Mouse (Mus musculus) bone marrow, adult 2 months (tissue): ENCODE measurements around the gene Ric8b. TPM values are rescaled to one million over a fixed set of nuclear protein-coding genes. Genes with fewer than 3 reads are reported as not detected.

Experiments
- H3K27ac ChIP-seq: fragments of 200-500 bp; 2 replicates; pipeline ENCODE4 v1.5.1; 2012; ENCODE audit warnings: low read depth, mild to moderate bottlenecking, control low read depth, inconsistent platforms, low read length; ENCODE audit not compliant: control insufficient read depth, poor library complexity, insufficient read depth
- H3K4me1 ChIP-seq: fragments of 200-500 bp; 2 replicates; pipeline ENCODE4 v1.6.1; 2011; ENCODE audit warnings: low read length; ENCODE audit not compliant: control insufficient read depth, insufficient read depth
- H3K4me3 ChIP-seq: fragments of 200-500 bp; replicated peaks from 2 replicates; pipeline ENCODE3; 2011; ENCODE audit warnings: mild to moderate bottlenecking, low read depth, low read length, control low read depth; ENCODE audit not compliant: control insufficient read depth
- CTCF ChIP-seq: fragments of 200-500 bp; IDR thresholded peaks from 2 replicates; pipeline ENCODE4 v1.5.1; 2011; ENCODE audit warnings: low read length, control low read depth; ENCODE audit not compliant: control insufficient read depth, insufficient read depth
- POLR2A ChIP-seq: fragments of 200-500 bp; IDR thresholded peaks from 2 replicates; pipeline ENCODE4 v1.6.1; 2011; ENCODE audit warnings: low read depth, mild to moderate bottlenecking, control low read depth, low read length, borderline replicate concordance; ENCODE audit not compliant: control insufficient read depth
- WGBS: fragments of 180-500 bp; shearing (Covaris S2); methylation state at CpG from one replicate; pipeline ENCODE4 v1.1.7; 2018; 5-methylcytosine and 5-hydroxymethylcytosine counted together
- polyA plus RNA-seq: library from polyadenylated mRNA; stranded (reverse); fragments of >200 nt; gene quantifications from 2 replicates; pipeline ENCODE4 v1.2.4, GENCODE M21; 2011; ENCODE audit warnings: low replicate concordance; ENCODE audit not compliant: missing spikeins, insufficient read depth, insufficient read length

Gene Ric8b
- polyA plus RNA-seq, 1 experiment, result 9.4 TPM

DNA sequence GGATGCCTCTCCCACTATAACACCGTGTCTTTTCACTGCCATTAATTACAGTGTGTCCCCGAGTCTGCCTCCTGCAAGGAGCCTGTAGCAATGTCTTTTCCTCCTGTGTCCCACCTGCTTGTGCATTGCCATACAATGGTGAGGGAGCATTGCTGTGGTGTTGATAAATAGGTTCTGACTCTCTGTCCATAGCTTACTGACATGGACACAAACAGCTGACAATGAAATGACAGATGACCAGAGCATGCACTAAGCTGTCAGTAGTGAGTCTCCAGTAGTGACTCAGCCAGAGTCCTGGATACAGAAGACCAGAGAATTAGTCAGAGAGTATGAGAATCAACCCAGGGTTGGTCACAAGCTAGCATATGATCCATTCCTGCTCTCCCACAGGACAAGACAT lies 93.7 kb downstream of the Ric8b start:
- no peak for TF ChIP-seq CTCF
- TF ChIP-seq POLR2A, result no peak
- Histone ChIP-seq H3K4me3 (no peak overlapping the region), H3K27ac (no peak overlapping the region), H3K4me1 (peaks cover 1% of the 10 kb centered on the region; the same call in 1 of the 2 replicates)
- WGBS, result 89% methylated on average over 2 of the region's 2 CpGs

GRCm38 (mm10) chr10:85013464-85013863 lies 96.0 kb downstream of the Ric8b start:
- H3K4me1 ChIP-seq, result peaks cover 1% of the 10 kb centered on the region; the same call in 1 of the 2 replicates
- no peak overlapping the region for H3K4me3 ChIP-seq
- TF ChIP-seq CTCF (peak; percentile 77), POLR2A (no peak)
- 14% methylated on average over 1 of the region's 1 CpGs for WGBS
- no peak overlapping the region for H3K27ac ChIP-seq

DNA sequence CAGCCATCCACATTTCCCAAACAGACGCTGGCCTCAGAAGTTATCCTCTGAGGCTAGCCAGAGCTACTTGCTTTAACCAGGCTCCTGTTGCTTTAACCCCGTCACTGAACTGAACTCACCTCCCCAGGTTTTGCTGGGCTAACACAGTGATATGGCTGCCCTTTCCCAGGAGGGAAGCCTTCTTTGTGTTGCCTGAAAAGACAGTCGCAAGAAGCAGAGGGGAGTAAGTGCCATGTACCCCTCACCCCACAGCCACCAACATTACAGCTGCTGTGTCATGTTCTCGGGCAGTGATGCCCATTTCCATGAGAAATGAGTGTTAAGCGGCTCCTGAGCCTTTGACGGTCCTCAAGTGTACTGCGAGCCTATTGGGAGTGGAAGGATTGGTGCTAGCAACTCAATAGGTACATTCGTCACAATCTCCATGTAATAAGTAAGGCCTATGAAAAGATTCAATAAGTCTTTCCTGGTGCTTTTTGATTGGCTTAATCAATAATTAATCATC lies 96.6 kb downstream of the Ric8b start:
- Histone ChIP-seq H3K4me3 (no peak overlapping the region), H3K27ac (no peak overlapping the region), H3K4me1 (no peaks in the 10 kb centered on the region)
- 88% methylated on average over 8 of the region's 8 CpGs for WGBS
- TF ChIP-seq CTCF, result no peak
- no peak for TF ChIP-seq POLR2A

DNA sequence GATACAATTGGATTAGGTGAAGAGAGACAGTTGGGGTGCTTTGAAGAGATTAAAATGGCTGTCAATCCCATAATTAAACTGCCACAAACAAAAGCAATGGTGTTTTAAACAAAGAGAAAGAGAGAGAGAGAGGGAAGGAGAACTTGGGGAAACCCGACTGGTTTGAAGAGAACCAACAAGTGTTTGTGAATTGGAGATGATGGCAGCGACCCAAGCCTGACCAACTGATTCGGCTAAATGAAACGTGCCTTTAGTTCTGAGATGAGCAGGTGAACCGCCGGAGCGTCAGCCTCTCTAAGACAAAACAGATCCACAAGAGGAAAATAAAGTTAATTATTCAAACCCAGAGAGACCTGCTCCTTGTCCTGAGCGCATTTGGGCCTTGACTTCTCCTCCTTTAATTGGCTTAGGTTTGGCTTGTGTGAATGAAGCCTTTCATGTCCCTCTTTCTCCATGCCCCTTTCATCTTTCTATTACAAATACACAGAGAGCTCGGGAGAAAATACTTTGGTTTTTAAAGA lies 97.1 kb downstream of the Ric8b start:
- Histone ChIP-seq H3K27ac (no peak overlapping the region), H3K4me1 (no peaks in the 10 kb centered on the region), H3K4me3 (no peak overlapping the region)
- TF ChIP-seq CTCF (no peak), POLR2A (no peak)
- WGBS, result 89% methylated on average over 9 of the region's 9 CpGs

- TF ChIP-seq POLR2A (no peak), CTCF (no peak)
- 75% methylated on average over 11 of the region's 11 CpGs for WGBS
- Histone ChIP-seq H3K4me1 (peaks cover under 1% of the 10 kb centered on the region; the same call in 1 of the 2 replicates), H3K4me3 (no peak overlapping the region), H3K27ac (no peak overlapping the region)
Measured at GRCm38 (mm10) chr10:85022647-85023312, 105.4 kb downstream of the Ric8b start.

DNA sequence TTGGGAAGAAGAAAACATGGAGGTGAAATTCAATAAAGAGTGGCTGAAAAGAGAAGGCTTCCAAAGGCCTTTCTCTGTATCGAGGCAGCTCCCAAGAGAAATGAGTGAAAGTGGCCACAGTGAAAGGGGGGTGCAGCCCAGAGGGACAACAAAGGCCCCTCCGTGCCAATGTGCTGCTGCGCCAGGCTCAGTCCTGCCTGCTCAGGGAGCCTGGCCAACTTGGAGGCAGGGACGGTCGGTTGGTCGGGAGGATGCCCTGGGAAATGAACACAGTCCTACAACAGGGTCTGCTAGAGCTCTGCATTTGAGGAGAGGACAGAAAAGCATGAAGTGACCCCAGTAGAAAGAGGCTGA lies 105.9 kb downstream of the Ric8b start:
- no peak overlapping the region for H3K4me3 ChIP-seq
- peaks cover 1% of the 10 kb centered on the region; the same call in 1 of the 2 replicates for H3K4me1 ChIP-seq
- no peak for TF ChIP-seq CTCF
- no peak for TF ChIP-seq POLR2A
- 71% methylated on average over 6 of the region's 6 CpGs for WGBS
- no peak overlapping the region for H3K27ac ChIP-seq

DNA sequence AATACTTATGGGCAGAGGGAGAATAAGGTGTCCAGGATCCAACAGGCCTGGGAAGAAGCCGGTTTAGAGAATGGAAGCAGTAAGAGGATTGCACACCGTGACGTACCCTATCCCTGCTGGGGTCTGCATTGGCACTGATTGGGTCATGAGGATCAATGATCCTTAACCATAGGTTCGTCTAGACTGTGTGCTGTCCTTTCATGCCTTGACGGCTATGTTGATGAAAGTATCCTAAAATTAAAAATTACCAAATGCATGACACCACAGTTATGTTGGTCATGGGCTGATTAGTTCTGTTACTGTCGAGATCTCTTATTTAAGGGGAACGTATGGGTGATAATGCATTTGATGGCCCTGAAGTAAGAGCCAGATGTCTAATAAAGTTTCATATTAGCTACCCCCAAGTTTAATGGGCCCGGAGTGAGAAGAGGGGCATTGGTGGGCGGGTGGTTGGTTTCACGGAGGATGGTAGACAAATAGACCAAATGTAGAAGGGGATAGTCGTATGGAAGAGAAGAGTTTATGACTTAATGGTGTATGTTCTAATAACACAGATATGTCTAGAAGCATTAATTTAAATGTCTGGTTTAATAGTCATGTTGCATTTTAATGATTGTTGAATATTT lies 108.5 kb downstream of the Ric8b start:
- TF ChIP-seq CTCF, result no peak
- TF ChIP-seq POLR2A, result no peak
- H3K27ac ChIP-seq, result no peak overlapping the region
- 86% methylated on average over 11 of the region's 11 CpGs for WGBS
- peaks cover 4% of the 10 kb centered on the region; the same call in 1 of the 2 replicates for H3K4me1 ChIP-seq
- no peak overlapping the region for H3K4me3 ChIP-seq

GRCm38 (mm10) chr10:85027619-85028175 lies 110.3 kb downstream of the Ric8b start:
- H3K4me3 ChIP-seq, result no peak overlapping the region
- 78% methylated on average over 10 of the region's 10 CpGs for WGBS
- no peak; the same call in 1 of the 2 replicates for TF ChIP-seq POLR2A
- no peak for TF ChIP-seq CTCF
- H3K27ac ChIP-seq, result no peak overlapping the region
- H3K4me1 ChIP-seq, result peaks cover 4% of the 10 kb centered on the region; the same call in 1 of the 2 replicates
